Mouse (Mus musculus) spleen, adult 18-20 months (tissue): Measurements from ENCODE around the gene Med17.

ENCODE experiments used
- DNase-seq, 2 experiments: peaks; one replicate each; pipeline ENCODE4 v3.0.0; 2022; ENCODE audit warnings: mixed read lengths in 2 of 2

Med17 gene

DNA sequence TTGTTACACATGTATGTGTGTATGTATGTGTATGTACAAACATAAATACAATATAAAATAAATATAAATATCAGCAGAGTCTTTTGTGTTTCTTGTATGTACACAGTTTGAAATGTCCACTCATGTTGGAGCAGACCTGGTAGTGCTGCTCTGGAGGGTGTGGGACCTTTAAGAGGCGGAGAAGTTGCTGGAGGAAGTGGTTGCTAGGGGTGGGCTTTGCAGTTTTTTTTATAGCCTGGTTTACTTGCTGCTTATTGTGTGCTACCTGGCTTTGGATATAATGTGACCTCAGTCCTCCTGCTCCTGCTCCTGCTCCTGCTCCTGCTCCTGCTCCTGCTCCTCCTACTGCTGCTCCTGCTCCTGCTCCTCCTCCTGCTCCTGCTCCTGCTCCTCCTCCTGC, 46.1 kb downstream of the Med17 start:
- no peak for DNase-seq

DNA sequence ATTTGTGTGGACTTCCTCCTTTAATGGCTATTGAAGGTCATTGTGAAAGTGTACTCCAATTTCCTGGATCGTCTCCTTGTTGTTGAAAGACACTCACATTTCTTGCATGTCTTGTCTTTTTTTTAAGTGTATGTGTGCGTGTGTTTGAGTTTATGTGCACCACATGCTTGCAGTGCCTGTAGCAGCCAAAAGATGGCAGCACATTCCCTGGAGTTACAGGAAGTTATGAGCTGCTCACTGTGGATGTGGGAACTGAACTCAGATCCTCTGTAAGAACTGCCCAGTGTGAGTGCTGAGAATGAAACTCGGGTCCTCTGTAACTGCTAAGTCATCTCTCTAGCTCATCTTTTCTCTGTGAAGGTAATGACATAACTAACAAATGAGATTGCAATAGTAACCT, 47.3 kb downstream of the Med17 start:
- no peak for DNase-seq

DNA sequence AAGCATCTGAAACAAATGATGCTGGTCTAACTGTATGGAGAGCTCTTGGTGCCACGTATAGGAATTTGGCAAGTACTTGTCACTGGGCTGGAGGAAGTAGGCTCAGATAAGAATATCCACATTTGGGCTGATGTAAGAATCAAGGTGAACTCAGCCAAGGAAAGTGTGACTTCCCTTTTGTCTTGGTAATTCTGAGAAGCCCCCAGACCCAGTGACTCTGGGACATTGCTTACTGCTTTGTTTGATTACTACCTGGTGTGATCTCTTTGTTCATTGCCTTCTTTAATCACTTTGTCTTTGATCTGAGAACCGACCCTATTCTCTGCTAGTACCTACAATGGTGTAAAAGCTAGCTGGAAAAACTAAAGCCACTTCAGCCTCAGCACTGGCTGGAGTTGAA, 54.8 kb downstream of the Med17 start:
- DNase-seq = no peak

- no peak for DNase-seq
Observed at GRCm38 (mm10) chr9:15213695-15214094, 66.0 kb downstream of the Med17 start.

GRCm38 (mm10) chr9:15211876-15212275, 67.9 kb downstream of the Med17 start:
- no peak for DNase-seq
